Mouse (Mus musculus): ENCODE results near the gene Lnx1.

DNA sequence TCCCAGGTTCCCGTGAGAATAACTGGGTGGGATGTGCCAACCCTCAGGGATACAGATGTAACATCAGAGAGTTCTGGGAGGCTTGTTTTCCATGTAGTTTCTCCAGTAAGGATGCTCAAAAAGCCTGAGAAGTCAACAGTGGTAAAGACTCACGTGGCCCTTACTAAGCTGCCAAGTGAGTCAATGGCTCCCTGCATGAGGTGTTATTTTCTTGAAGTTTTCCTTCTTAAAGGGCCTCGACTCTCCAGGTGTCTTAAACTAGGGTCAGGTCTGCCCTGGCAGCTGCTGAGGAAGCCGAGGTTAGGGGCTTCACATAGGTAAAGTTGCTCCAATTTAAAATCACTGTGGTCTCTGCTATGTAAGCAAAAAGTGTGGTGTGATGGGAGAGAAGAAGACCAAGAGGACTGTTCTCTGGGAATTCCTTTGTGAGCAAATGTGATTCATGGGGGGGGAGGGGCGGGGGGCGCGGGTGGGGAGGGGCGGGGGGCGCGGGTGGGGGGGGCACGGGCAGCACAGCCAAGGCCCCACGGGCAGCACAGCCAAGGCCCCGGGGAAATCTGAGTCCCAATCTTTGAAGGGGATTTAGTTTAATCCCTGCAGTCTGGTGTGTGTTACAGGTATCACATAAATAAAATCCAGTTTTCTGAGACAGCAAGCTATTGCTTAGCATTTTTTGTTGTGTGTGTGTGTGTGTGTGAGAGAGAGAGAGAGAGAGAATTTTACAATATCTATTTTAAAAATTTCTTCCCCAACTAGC lies 84.7 kb downstream of the Lnx1 start:
- TF ChIP-seq CTCF (IDR thresholded peaks at IDR 0.05; ENCODE audit: low read depth, low read length) = no peak
- TF ChIP-seq POLR2A (IDR thresholded peaks at IDR 0.05; ENCODE audit: borderline replicate concordance, low read depth, low read length) = no peak

All from bone marrow macrophage, adult 2 months (primary cell).